Mouse (Mus musculus) midbrain, postnatal 0 days (tissue): ENCODE data around the gene Scgb3a1. TPM values are rescaled to one million over a fixed set of nuclear protein-coding genes. Genes with fewer than 3 reads are reported as not detected.
A peak's percentile ranks its signal among the peaks of the same experiment; 100 is the strongest.

Source experiments
- ATAC-seq: fragments of 200-750 bp; cut with Nextera tagmentation; 2 replicates; pipeline ENCODE4 v1.8.0; 2017; ENCODE audit warnings: moderate number of reproducible peaks, mild to moderate bottlenecking, moderate TSS enrichment, moderate library complexity; ENCODE audit not compliant: low FRiP score
- DNase-seq: peaks from one replicate; pipeline ENCODE4 v3.0.0-alpha.2; 2015; ENCODE audit warnings: low spot score
- H3K27ac ChIP-seq: fragments of 300-500 bp; sonication (generic); 2 replicates; pipeline ENCODE4 v1.5.1; 2014; ENCODE audit warnings: low read depth, mild to moderate bottlenecking, low read length, mixed read lengths
- H3K27me3 ChIP-seq: fragments of 300-500 bp; sonication (generic); 2 replicates; pipeline ENCODE4 v1.6.1; 2014; ENCODE audit warnings: low read length, control low read depth, mixed read lengths; ENCODE audit not compliant: insufficient read depth
- H3K36me3 ChIP-seq: fragments of 300-500 bp; sonication (generic); 2 replicates; pipeline ENCODE4 v1.6.1; 2014; ENCODE audit warnings: low read length, control low read depth, mixed read lengths; ENCODE audit not compliant: insufficient read depth
- H3K4me1 ChIP-seq: fragments of 300-500 bp; sonication (generic); 2 replicates; pipeline ENCODE4 v1.6.1; 2014; ENCODE audit warnings: mild to moderate bottlenecking, control low read depth, antibody characterized with exemption, low read length, mixed read lengths; ENCODE audit not compliant: insufficient read depth
- H3K4me2 ChIP-seq: fragments of 300-500 bp; sonication (generic); 2 replicates; pipeline ENCODE4 v1.6.1; 2014; ENCODE audit warnings: low read depth, mild to moderate bottlenecking, low read length, mixed read lengths; ENCODE audit not compliant: poor library complexity, severe bottlenecking
- H3K4me3 ChIP-seq: fragments of 300-500 bp; sonication (generic); 2 replicates; pipeline ENCODE4 v1.5.1; 2014; ENCODE audit warnings: low read depth, mild to moderate bottlenecking, low read length, moderate library complexity
- H3K9ac ChIP-seq: fragments of 300-500 bp; sonication (generic); replicated peaks from 2 replicates; pipeline ENCODE4 v1.6.1; 2014; ENCODE audit warnings: mild to moderate bottlenecking, low read length, moderate library complexity, mixed read lengths; ENCODE audit not compliant: poor library complexity, severe bottlenecking
- H3K9me3 ChIP-seq: fragments of 300-500 bp; sonication (generic); 2 replicates; pipeline ENCODE4 v1.6.1; 2016; ENCODE audit warnings: low read length, control low read depth
- CTCF ChIP-seq: IDR thresholded peaks from 2 replicates; pipeline ENCODE4 v1.5.1; 2016; ENCODE audit warnings: antibody characterized with exemption, mild to moderate bottlenecking
- WGBS: fragments of 180-500 bp; shearing (Covaris S2); extraction: QIAGEN DNeasy Blood & Tissue Kit; methylation state at CpG from one replicate; pipeline ENCODE4 v1.1.7; 2014; 5-methylcytosine and 5-hydroxymethylcytosine counted together
- polyA plus RNA-seq: library from polyadenylated mRNA; unstranded; fragments of >200 nt; fragmentation: Nextera tagmentation; extraction: Ambion mirVana; gene quantifications from 2 replicates; pipeline ENCODE4 v1.2.1, GENCODE M21; 2015
- total RNA-seq: library from RNA; depleted of rRNA; stranded (reverse); fragments of >200 nt; gene quantifications from 2 replicates; pipeline ENCODE4 v1.2.3, GENCODE M21; 2014

Scgb3a1 gene
- total and polyA plus RNA-seq, 2 experiments from 2014 or later: 0.59 TPM; not detected in 1

- H3K27ac ChIP-seq: no peak overlapping the region
- no peak for ATAC-seq
- 64% methylated on average over 8 of the region's 8 CpGs for WGBS
- no peak for DNase-seq
- H3K27me3 ChIP-seq: no peaks in the 10 kb centered on the region
- no peaks in the 10 kb centered on the region for H3K36me3 ChIP-seq
- H3K9ac ChIP-seq: no peak overlapping the region
- no peaks in the 10 kb centered on the region for H3K4me1 ChIP-seq
- no peak for TF ChIP-seq CTCF
- H3K4me2 ChIP-seq: no peak overlapping the region
- no peak overlapping the region for H3K4me3 ChIP-seq
- no peaks in the 10 kb centered on the region for H3K9me3 ChIP-seq
Observed at GRCm38 (mm10) chr11:49645677-49646076, 17.7 kb upstream of the Scgb3a1 start.

GRCm38 (mm10) chr11:49650113-49650993 is 13.1 kb upstream of the Scgb3a1 start:
- no peak overlapping the region for H3K9ac ChIP-seq
- peak; percentile 60 for TF ChIP-seq CTCF
- ATAC-seq (no peak), DNase-seq (peak; percentile 63)
- H3K4me3 ChIP-seq: no peak overlapping the region
- H3K4me1 ChIP-seq: no peaks in the 10 kb centered on the region
- 67% methylated on average over 18 of the region's 18 CpGs for WGBS
- no peak overlapping the region for H3K27ac ChIP-seq
- H3K36me3 ChIP-seq: no peaks in the 10 kb centered on the region
- no peaks in the 10 kb centered on the region for H3K27me3 ChIP-seq
- no peaks in the 10 kb centered on the region for H3K9me3 ChIP-seq
- H3K4me2 ChIP-seq: no peak overlapping the region

DNA sequence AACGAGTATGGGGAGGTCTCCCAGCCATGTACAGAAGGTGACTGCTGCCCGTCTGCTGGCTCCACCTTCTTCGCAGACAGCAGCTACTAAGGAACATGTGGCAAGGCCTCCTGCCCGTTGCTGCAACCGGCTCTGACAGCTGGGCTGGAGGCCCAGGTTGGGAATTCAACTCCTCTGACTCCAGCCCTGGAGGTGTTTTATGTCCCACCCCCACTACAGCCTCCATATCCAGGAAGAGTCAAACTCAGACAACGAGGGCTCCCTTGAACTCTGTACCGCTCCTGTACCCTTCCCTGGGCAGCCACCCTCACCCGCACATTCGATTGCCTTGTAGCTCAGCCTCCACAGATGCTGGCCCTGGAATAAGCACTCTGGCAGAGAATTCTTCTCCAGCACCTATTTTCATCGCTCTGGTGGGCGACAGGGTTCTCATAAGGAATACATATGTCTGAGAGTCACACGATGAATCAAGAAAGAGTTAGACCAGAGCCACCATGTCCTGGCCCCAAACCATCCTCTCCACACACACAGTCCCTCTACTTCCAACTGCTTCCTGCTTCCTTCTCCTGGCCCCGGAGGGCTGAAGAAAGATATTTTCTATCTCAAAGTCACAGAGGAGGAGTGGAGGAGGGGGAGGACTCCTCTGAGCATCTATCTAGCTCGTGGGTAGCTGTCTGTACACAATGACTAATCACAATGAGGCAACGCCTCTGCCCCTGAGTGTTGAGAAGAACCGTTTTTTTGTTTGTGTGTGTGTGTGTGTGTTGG is 12.2 kb upstream of the Scgb3a1 start:
- Histone ChIP-seq H3K4me2 (no peak overlapping the region), H3K27me3 (no peaks in the 10 kb centered on the region), H3K4me3 (no peak overlapping the region), H3K36me3 (no peaks in the 10 kb centered on the region), H3K4me1 (no peaks in the 10 kb centered on the region), H3K9me3 (no peaks in the 10 kb centered on the region), H3K9ac (no peak overlapping the region), H3K27ac (no peak overlapping the region)
- WGBS: 78% methylated on average over 16 of the region's 16 CpGs
- TF ChIP-seq CTCF: no peak
- ATAC-seq (no peak), DNase-seq (no peak)

DNA sequence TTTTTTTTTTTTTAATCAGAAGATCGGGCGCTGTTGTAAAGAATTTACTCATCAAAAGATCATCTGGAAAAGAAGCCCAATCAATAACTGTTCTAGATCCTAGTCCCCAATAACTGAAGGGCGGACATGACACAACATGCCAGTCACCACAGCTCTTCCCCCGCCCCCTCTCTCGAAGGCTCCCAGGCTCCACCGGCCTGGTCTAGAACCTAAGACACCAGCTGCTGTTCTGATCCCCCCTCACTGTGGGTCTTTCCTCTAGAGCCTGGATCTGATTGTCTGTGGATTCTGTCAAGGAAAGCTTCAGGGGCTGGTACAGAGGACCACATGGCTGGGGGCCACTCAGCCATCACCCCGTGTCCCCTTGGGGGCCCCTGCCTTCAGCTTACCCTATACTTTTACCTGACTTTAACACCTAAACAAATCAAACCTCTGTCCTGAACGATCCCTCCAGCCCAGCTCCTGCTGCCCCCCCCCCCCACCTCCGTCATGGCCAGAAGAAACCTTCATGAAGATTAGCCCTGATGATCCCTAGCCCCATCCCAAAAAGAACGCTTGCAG is 11.6 kb upstream of the Scgb3a1 start:
- 85% methylated on average over 10 of the region's 10 CpGs for WGBS
- Histone ChIP-seq H3K27me3 (no peaks in the 10 kb centered on the region), H3K4me2 (no peak overlapping the region), H3K36me3 (no peaks in the 10 kb centered on the region), H3K4me3 (no peak overlapping the region), H3K9ac (no peak overlapping the region), H3K9me3 (no peaks in the 10 kb centered on the region), H3K4me1 (no peaks in the 10 kb centered on the region), H3K27ac (no peak overlapping the region)
- DNase-seq (no peak), ATAC-seq (no peak)
- no peak for TF ChIP-seq CTCF

GRCm38 (mm10) chr11:49652401-49653078 is 10.9 kb upstream of the Scgb3a1 start:
- H3K27ac ChIP-seq: no peak overlapping the region
- H3K4me2 ChIP-seq: peak overlapping the region; percentile 23
- no peak overlapping the region for H3K9ac ChIP-seq
- no peak overlapping the region for H3K4me3 ChIP-seq
- 22% methylated on average over 19 of the region's 19 CpGs for WGBS
- no peaks in the 10 kb centered on the region for H3K4me1 ChIP-seq
- peak; percentile 88 for DNase-seq
- H3K9me3 ChIP-seq: no peaks in the 10 kb centered on the region
- ATAC-seq: peak; percentile 83
- peak; percentile 78 for TF ChIP-seq CTCF
- H3K27me3 ChIP-seq: no peaks in the 10 kb centered on the region
- H3K36me3 ChIP-seq: no peaks in the 10 kb centered on the region
